Mouse (Mus musculus) MEL-GATA-1-ER (cell line): ENCODE results near the gene Psrc1.

Source experiments
- DNase-seq: peaks from one replicate; pipeline ENCODE4 v3.0.0-alpha.2; 2012; ENCODE audit warnings: low read depth; ENCODE audit errors: extremely low read depth

Gene Psrc1

DNA sequence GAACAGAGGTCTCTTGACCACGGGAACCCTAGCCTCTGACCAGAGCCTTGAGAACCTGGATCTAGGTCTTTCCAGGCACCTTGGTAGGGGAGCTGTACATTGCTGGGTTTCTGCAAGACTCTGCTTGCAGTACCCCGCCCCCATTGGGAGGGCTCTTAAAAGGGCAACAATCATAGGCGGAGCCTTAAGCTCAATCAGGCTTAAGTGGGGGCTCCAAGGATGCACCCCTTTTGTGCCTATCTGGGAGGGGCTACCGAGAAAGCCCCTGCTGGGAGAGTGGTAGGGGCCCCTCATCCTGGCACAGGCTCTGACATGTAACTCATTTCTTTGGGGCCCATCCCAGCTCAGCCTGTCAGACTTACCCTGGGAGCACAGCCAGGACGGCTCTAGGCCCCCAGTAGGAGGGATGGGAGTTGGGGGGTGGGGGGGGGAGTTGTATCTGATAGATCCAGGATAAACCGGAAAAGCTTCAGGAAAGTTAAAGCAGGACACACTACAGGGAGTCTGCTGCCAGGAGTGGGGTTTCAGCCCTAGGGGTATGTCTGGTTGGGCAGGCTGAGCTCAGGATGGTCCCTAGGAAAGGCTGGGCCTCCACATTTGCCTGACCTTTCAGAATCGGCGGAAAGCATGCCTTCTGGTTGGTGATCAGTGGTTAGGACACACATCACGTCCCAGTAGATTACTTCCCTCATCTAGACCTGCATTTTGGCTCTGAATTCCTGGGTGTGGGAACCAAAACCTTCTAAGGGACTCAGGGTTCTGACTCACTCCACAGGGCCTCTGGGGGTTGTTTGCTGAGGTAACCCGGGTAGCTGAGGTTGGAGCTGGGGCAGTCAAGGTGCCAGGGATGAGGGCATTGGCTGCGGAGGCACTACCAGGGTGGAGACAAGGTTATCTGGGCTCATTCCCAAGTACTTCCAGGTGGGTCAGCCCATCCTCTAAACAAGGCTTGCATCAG is 40.5 kb downstream of the Psrc1 start:
- DNase-seq: no peak

DNA sequence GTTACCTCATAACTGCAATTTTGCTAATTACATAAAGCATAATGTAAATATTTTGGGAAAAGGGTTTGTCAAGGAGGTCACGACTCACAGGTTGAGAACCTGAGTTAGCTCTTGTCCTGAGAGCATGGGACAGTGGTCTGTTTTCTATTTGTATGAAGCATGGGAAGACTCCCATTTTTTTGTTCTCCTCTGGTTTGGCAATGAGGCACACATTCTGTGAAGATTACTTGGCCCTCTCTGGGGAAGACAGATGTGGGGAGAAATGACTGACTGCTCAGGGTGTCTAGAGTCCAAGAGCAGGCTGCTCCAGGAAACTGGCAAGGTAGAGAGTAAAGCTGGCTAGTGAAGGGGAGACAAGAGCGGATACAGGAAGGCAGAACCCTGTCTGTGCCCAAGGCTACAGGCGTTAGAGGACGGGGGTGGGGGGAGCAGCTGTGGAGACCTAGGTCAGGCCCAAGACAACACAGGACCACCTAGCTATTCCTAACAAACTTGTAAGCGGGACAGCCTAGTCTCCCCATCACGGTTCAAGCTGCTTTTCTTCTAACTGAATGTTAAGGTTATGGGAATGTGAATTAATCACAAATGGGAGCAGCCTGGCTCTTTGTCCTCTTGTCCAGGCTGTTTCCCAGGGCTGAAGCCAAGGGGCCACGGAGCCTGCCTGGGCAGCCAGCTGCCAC is 41.4 kb downstream of the Psrc1 start:
- DNase-seq: no peak

DNA sequence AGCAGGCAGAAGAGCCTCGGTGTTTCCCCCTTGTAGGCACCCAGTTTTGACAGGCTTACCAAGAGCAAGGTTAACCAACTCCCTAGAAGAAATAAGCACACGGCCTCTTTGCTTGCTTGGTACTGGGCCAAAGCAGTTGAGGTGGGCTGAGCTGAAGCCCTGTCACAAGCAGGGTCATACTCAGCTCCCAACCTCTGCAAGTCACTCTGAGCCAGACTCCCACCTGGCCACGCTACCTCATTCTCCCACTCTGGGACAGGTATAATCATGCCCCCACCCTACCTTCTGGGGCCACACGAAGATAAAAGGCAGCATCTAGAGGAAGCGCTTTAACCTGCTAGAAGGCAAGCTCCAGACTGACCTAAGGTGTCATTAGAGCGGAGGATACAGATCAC is 42.0 kb downstream of the Psrc1 start:
- no peak for DNase-seq

DNA sequence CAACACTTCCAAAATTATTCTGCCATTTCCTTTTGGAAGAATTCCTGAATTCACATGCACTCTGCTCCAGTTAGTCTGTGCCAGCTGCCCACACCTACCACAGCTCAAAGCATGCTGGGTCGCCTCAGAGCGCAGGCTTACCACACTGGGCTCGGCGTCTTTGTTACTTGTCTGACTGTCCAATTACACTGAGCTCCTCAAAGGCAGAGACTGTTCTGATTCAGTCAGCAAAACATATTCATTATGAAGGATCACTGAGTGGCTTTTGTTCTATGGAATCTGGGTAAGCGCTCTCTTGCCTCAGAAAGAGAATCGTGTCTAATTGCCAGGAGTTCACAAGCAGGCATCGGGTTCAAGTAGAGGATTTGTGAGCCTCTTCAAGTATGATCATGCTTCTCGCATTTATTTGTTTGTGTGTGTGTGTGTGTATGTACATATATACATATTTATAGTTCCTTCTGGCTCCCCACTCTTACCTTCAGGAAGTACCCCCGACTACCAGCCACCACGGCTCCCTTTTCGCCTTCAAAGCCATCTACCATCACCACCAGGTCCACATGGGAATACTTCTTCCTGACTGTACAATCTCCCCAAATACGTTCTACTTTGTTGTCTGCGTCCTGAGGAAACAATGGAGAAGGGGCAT is 49.0 kb downstream of the Psrc1 start:
- no peak for DNase-seq

DNA sequence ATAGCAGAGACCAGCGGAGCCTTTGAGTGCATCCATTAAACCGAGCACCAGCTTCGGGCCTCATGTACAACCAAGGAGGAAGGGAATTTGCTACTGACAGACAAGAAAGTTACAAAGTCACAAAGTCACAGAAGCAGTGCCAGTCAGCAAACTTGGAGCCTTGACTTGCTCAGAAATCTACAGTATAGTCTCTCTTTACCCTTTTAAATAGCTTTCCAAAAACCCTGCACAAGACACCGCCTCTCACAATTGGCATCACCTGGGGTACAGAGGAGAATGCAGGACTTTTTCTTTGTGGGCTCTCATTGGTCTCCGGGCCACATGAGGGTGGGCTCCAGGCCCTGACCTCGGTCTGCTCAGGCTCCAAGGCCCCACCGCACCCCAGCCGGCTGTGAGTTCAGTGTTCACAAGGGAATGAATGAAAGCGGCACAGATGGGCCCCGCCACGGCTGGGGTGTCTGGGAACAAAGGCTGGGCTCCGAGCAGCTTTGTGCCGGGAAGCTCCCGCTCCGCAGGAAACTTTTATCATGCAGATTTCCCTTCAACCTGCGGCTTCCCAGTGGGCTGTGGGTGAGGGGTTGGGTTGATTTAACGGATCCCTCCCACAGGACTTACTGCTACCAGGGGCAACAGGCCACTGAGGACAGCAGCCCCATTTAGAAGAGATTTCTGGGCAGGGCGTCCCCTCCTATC is 49.7 kb downstream of the Psrc1 start:
- DNase-seq: no peak

DNA sequence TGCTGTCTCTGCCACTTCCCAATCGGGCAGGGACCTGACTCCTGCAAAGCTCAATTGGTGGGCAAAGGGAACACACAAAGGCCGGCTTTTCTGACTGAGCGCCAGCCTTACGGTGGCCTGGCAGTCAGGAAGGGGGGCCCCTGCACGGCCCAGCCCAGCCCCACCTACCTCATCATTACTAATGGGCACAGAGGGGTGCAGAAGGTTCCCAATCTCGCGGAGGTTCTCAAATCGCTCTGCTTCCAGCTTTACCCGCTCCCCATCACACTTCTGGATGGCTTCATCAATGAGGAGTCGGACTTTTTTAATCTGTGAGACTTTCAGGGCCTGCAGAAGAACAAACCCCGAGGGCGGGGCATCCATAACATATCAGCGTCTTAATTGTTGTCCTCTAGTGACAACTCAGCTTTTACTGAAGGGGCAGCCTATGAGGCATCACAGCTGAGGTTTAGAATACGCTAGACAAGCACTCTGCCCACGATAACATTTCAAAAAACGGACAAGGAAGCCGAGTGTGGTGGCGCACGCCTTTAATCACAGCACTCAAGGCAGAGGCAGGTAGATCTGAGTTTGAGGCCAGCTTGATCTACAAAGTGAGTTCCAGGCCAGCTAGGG is 50.3 kb downstream of the Psrc1 start:
- no peak for DNase-seq

DNA sequence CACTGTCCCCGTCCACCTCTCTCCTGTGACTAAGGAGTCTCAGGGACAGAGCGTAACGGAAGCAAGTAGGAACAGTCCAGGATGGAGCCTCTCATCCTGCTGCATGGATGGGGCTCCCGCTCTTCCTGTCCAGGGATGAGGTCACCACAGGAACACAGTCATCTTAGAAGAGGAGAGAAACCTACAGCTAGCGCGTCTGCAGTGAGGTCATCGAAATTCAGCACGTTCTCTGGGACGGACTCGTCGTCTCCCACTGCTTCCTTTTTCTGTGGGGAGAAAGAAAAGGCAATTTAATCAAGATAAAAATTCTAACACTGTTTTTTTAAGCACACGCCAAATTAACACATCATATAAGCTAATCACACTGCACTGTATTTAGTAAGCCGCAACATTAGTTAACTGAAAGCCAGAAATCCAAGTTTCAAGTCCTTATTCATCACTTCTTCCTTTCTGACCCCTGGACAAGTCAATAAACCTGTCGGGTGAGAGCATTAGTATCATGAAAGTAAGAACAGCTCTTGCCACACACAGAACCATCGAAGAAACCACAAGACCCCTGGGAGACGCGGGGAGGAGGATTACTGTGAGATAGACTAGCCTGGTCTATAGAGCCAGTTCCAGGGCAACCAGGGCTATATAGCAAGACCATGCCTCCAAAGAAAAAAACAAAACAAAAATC is 52.2 kb downstream of the Psrc1 start:
- DNase-seq: no peak

DNA sequence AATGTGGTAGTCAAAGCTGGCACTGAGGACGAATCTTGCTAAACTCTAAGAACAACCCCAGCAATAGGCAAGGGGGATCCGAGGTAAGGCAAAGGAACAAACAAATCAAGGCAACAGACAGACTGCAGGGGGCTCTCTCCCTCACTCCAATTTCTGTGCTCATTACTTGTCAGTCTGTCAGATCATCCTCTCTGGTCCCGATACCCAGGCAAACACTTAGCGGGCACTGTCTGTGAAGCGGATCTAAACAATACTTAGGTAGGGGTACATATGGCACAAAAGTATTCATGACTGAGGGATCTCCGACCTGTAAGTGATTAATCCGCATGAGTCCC is 52.7 kb downstream of the Psrc1 start:
- no peak for DNase-seq
